Comparison of ENCODE assay signal across 13 mouse cellular contexts in the genomic region with DNA sequence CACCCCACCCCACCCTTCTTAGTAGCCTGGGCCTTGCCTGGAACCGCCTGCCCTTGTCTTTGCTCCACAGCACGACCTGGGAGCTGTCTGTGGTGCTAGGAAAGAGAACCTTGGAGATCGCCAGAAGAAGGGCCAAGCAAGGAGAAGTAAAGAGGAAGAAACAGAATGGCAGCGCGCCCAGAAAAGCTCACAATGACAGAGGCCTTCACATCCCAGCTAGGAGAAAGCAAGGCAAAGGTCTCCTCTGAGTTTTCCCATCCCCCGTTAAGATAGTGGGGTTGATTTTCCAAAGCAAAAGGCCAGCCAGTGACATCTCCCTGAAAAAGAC. TPM values are rescaled to one million over a fixed set of nuclear protein-coding genes. Genes with fewer than 3 reads are reported as not detected.
DNase-seq lines count a peak whose midpoint lies in the region; ATAC-seq and TF ChIP-seq lines count a peak whose summit lies in the region.
"Had no signal": no experiment of that assay in that cellular context is flagged by ENCODE, and none has a peak within 500 bp of the region (broad histone marks: within the 10 kb centered on the region; RNA-seq: fewer than 3 reads in every experiment).

No protein-coding gene starts in this region.

- no peak for TF ChIP-seq CTCF in testis, adult 2 months (IDR thresholded peaks at IDR 0.05; ENCODE audit: control insufficient read depth, insufficient read depth, insufficient replicate concordance, low read depth, low read length)

- H3K27me3 ChIP-seq in forebrain, embryonic 12.5 days = peaks cover 92% of the 10 kb centered on the region
- H3K27me3 ChIP-seq in forebrain, embryonic 15.5 days = peaks cover 79% of the 10 kb centered on the region
- peaks cover 3% of the 10 kb centered on the region for H3K27me3 ChIP-seq in testis, adult 2 months (ENCODE audit: control insufficient read depth, insufficient read depth, low read length)
- H3K27me3 ChIP-seq in forebrain, embryonic 14.5 days (replicated peaks; ENCODE audit: control insufficient read depth, insufficient read depth, low read length) = peaks cover 76% of the 10 kb centered on the region

- WGBS in forebrain, embryonic 12.5 days = 2% methylated on average over 6 of the region's 6 CpGs
- 4% methylated on average over 6 of the region's 6 CpGs for WGBS in forebrain, embryonic 15.5 days
- 2% methylated on average over 6 of the region's 6 CpGs for WGBS in forebrain, embryonic 14.5 days

- no peak overlapping the region for H3K9ac ChIP-seq in forebrain, embryonic 12.5 days
- no peak overlapping the region for H3K9ac ChIP-seq in forebrain, embryonic 15.5 days (replicated peaks)
- no peak overlapping the region for H3K9ac ChIP-seq in forebrain, embryonic 14.5 days (ENCODE audit: low read length)
- H3K9ac ChIP-seq: embryonic facial prominence, embryonic 15.5 days; limb, embryonic 13.5 days had no signal

- no peak for DNase-seq in testis, postnatal 10 days (ENCODE audit: low spot score)
- DNase-seq in forebrain, embryonic 14.5 days (ENCODE audit: low spot score) = peak; percentile 27
- DNase-seq in testis, postnatal 14 days (ENCODE audit: low spot score) = peak; percentile 29
- no peak for DNase-seq in spleen, postnatal 4 days (ENCODE audit: low spot score in 2 of 2)
- DNase-seq in spleen, postnatal 36 days (ENCODE audit: low spot score in 2 of 2) = no peak
- DNase-seq: adrenal gland, adult 8-10 months; kidney, adult 2 months; thymus, adult 18-20 months had no signal

- no peaks in the 10 kb centered on the region for H3K9me3 ChIP-seq in forebrain, embryonic 12.5 days
- no peaks in the 10 kb centered on the region for H3K9me3 ChIP-seq in forebrain, embryonic 15.5 days
- no peaks in the 10 kb centered on the region for H3K9me3 ChIP-seq in forebrain, embryonic 14.5 days (replicated peaks; ENCODE audit: control insufficient read depth, low read length)
- H3K9me3 ChIP-seq: embryonic facial prominence, embryonic 15.5 days; limb, embryonic 13.5 days had no signal

- no peak for ATAC-seq in forebrain, embryonic 12.5 days (ENCODE audit: low FRiP score)
- ATAC-seq in forebrain, embryonic 15.5 days (replicated peaks) = no peak
- ATAC-seq in forebrain, embryonic 14.5 days = no peak

- peak overlapping the region; percentile 36; the same call in 1 of the 2 replicates for H3K27ac ChIP-seq in forebrain, embryonic 12.5 days
- H3K27ac ChIP-seq in forebrain, embryonic 15.5 days (replicated peaks) = no peak overlapping the region
- H3K27ac ChIP-seq in testis, adult 2 months (ENCODE audit: control insufficient read depth, insufficient read depth, low read depth, low read length) = peak overlapping the region; percentile 30
- 0 out of 2 replicates have a peak overlapping the region, but pooled peaks have one; percentile 21 for H3K27ac ChIP-seq in forebrain, embryonic 14.5 days (ENCODE audit: low read depth, low read length)
- H3K27ac ChIP-seq: embryonic facial prominence, embryonic 15.5 days; limb, embryonic 13.5 days had no signal

- H3K4me2 ChIP-seq in forebrain, embryonic 12.5 days = peak overlapping the region; percentile 29
- H3K4me2 ChIP-seq in forebrain, embryonic 15.5 days (replicated peaks) = no peak overlapping the region
- H3K4me2 ChIP-seq in forebrain, embryonic 14.5 days (ENCODE audit: low read length) = peak overlapping the region; percentile 4; the same call in 1 of the 2 replicates
- H3K4me2 ChIP-seq: embryonic facial prominence, embryonic 15.5 days had no signal

- peaks cover 35% of the 10 kb centered on the region for H3K4me1 ChIP-seq in forebrain, embryonic 12.5 days
- H3K4me1 ChIP-seq in forebrain, embryonic 15.5 days = peaks cover 19% of the 10 kb centered on the region
- peaks cover 24% of the 10 kb centered on the region for H3K4me1 ChIP-seq in testis, adult 2 months (ENCODE audit: control insufficient read depth, insufficient read depth, low read length)
- peaks cover 6% of the 10 kb centered on the region for H3K4me1 ChIP-seq in forebrain, embryonic 14.5 days (ENCODE audit: control insufficient read depth, insufficient read depth, low read length)

- no peaks in the 10 kb centered on the region for H3K36me3 ChIP-seq in forebrain, embryonic 12.5 days (replicated peaks)
- H3K36me3 ChIP-seq in forebrain, embryonic 15.5 days = no peaks in the 10 kb centered on the region
- H3K36me3 ChIP-seq in testis, adult 2 months (ENCODE audit: control insufficient read depth, insufficient read depth, low read length) = no peaks in the 10 kb centered on the region
- H3K36me3 ChIP-seq in forebrain, embryonic 14.5 days (ENCODE audit: control insufficient read depth, insufficient read depth, low read length) = no peaks in the 10 kb centered on the region
- H3K36me3 ChIP-seq: embryonic facial prominence, embryonic 15.5 days; limb, embryonic 13.5 days had no signal

- no peak for TF ChIP-seq POLR2A in testis, adult 2 months (IDR thresholded peaks at IDR 0.05; ENCODE audit: control insufficient read depth, low read depth, low read length)

- peak overlapping the region; percentile 9 for H3K4me3 ChIP-seq in forebrain, embryonic 12.5 days (replicated peaks)
- no peak overlapping the region for H3K4me3 ChIP-seq in forebrain, embryonic 15.5 days
- peak overlapping the region; percentile 83 for H3K4me3 ChIP-seq in testis, adult 2 months (ENCODE audit: control insufficient read depth, low read depth, low read length)
- H3K4me3 ChIP-seq in forebrain, embryonic 14.5 days (ENCODE audit: low read depth, low read length) = no peak overlapping the region
- H3K4me3 ChIP-seq: embryonic facial prominence, embryonic 15.5 days had no signal

RNA-seq across cellular contexts. Expression of a gene that starts 9.2 kb away (rescaled TPM):
- polyA plus RNA-seq in forebrain, embryonic 12.5 days (2016; fragmentation: Nextera tagmentation; extraction: Ambion mirVana) = 6.2 and 7.6 TPM in 2 replicates
- polyA plus RNA-seq in forebrain, embryonic 15.5 days (2015; fragmentation: Nextera tagmentation; extraction: Ambion mirVana) = 1.1 and 1.3 TPM in 2 replicates
- 0.28 and 0.30 TPM in 2 replicates for polyA plus RNA-seq in testis, adult 2 months (2012; rRNA removed)
- polyA plus RNA-seq in forebrain, embryonic 14.5 days (2014; fragmentation: Nextera tagmentation; extraction: Ambion mirVana) = 1.9 and 2.0 TPM in 2 replicates
- polyA plus RNA-seq: embryonic facial prominence, embryonic 15.5 days; kidney, adult 2 months; limb, embryonic 13.5 days had no signal

Comparison
In these comparisons a context has a peak if more than half of its experiments do, and no peak if none do; other contexts are left out.
1. H3K4me3 ChIP-seq: peak in forebrain, embryonic 12.5 days (single experiment) and testis, adult 2 months (single experiment); none in forebrain, embryonic 15.5 days (single experiment) and forebrain, embryonic 14.5 days (single experiment).
2. DNase-seq: peak in forebrain, embryonic 14.5 days (single experiment) and testis, postnatal 14 days (single experiment); none in testis, postnatal 10 days (single experiment), spleen, postnatal 4 days (0 of 2) and spleen, postnatal 36 days (0 of 2).